Mouse (Mus musculus) naive thymus-derived CD4-positive, alpha-beta T cell, adult 2 months (primary cell): Measurements from ENCODE around the gene Tnpo3.

Experiments used
- DNase-seq: peaks from one replicate; pipeline ENCODE4 v3.0.0-alpha.2; 2011; ENCODE audit warnings: low read depth

Gene Tnpo3

DNA sequence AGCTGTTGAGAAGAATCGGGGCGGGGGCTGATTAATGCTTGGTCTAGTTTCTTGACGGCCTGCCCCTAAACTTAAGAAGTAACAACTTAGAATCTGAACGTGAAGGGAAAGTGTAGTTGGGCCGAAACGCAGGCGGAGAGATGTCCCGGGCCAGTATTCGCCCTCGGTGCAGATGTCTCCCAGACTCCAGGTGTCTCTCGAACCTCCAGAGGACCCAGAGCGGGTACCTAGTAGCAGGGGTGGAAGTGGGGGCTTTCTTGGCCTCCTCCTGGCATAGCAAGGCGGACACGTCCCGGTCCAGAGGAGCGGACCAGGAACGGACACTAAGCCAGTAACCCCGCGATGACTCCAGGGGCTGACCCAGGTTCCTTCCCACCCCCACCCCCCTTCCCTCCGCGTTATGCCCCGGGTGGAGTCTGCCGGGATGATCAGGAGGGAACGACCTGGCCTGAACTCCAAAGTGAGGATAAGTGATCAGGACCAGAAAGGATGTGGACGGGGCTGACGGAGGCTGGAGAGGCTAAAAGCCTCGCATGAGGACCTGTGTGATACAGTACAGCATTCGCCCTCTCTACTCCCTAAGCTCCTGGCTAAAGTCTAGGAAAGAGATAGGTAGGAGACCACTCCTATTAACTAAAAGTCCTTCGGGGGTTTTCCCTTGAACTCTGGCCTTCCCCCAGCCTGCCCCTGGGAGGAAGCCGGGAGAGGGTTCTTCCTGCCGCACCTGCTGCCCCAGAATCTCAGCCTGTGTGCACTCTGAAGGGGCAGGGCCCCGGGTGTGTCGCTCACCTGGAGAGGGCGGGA, 82.1 kb downstream of the Tnpo3 start:
- peak; percentile 45 for DNase-seq

DNA sequence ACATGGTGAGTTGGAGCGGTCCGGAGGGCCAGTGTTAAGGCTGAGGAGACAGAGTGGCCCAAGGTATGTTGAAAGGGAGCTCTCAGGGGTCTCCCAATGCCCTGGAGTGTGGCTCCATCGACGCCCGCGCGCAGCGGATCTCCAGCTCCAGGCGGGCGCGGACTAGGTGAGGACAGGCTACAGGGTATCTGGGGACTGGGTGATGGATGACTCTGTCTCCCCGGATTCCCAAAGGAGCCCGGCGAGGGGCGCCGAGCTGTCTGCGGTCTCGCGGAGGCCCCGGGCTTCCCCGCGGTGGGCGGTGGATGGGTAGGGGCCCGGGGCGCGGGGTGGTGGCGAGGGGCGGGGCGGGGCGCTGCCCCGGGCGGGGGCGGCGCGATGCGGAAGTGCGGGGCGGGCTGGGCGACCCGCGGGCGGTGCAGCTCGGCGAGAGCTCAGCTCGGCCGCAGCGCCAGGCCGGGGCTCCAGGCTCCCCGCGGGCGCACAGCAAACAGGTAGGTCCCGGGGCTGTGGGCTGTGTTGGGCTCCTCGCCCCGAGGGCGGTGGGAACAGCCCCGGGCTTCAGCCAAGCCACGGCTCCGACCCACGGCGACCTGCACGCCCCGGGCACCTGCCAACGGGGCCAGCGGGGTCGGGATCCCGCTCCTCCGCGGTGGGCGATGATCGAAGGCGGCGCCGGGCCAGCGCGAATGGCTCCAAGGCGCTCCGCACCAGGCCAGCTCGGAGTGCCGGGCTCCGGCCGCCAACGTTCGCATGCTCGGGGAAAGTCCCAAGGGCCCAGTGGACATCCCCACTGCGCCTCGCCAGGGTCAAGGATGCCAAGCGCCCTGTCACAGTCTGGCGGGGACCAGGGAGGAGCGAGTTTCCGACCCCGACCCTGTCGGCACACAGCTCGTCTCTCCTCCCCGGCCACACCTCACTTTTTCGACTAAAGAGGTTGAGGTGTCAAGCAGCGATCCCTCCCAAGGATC, 83.1 kb downstream of the Tnpo3 start, which contains the start of gene Irf5:
TSS of gene Irf5 (plus strand) at position 345 of the 971 bp plus-strand sequence.
- DNase-seq, result peak; percentile 52

- peak; percentile 67 for DNase-seq
Measured at GRCm38 (mm10) chr6:29525256-29525655, 84.4 kb downstream of the Tnpo3 start.

GRCm38 (mm10) chr6:29524034-29524489, 85.6 kb downstream of the Tnpo3 start:
- peak; percentile 14 for DNase-seq

DNA sequence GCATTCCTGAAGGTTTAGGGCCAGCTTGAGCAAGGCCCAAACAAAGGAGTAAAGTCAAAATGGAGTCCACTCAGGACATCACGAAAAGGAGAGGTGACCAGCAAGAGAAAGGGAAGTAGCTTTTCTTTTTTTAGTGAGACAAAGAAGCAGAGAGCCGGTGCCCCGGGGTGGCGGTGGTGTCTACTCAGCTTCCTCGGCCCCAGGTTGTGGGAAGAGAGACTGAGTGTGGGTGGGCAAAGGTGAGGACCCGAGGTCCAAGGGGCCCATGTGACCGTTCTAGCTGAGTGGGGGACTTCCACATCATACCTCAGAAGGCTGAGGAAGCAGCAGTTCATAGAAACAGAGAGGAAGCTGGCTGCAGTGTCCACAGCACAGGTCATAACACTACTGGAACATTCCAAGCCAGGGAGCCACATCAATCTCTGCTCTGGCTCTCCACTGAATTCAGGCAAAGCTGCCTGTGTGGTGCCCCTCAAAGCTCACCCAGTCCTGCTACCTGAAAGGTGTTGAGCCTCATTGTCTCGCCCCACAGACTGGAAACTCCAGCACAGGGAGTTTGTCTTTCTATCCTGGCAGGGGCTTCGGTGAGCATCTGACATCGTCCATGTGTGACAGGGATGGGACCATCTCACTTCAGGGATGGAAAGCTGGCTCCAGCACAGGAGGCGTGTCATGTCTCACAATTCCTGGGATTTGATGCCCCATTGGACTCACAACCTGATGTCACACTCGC, 86.2 kb downstream of the Tnpo3 start:
- no peak for DNase-seq

GRCm38 (mm10) chr6:29522626-29523300, 86.9 kb downstream of the Tnpo3 start:
- DNase-seq, result no peak

DNA sequence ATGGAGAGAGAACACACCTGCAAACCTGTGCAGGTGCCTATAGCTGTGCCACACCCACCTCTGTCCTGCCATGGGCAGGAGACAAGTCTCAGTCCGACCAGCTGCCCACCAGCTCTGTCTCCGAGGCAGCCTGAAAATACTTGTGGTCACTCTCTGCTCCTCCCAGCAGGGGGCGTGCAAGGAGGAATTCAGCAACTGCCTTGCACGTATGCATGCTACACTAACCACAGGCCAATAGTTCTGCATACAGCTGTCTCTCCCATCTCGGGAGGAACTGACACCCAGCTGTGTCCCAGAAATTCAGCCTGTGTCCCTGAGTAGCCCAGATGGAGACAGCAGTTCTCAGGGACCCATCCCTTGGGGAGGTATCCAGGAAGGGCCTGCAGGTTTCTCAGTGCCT, 92.5 kb downstream of the Tnpo3 start:
- peak; percentile 78 for DNase-seq

- peak; percentile 59 for DNase-seq
Measured at GRCm38 (mm10) chr6:29513284-29513683, 96.4 kb downstream of the Tnpo3 start.

DNA sequence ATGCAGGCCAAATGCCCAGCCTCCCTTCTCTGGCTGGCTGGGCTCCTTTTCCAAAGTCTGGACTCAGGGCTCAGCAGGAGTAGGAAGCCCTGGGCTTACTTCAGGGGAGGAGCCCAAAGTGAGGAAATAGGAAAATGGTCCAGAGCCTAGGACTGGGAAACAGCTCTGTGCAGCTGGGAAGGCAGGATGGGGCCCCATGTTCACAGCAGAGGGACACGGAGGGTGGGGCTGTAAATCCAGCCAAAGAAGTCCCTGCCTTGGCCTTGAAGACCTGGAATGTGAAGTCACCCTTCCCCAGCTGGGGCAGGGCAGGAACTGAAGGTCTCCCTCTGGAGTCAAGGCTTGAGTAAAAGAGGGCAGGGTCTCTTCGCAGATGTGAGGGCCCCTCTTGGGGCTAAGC, 100.6 kb downstream of the Tnpo3 start:
- DNase-seq, result no peak

- no peak for DNase-seq
Measured at GRCm38 (mm10) chr6:29507447-29508309, 102.0 kb downstream of the Tnpo3 start, which contains the start of gene Kcp. TSS of gene Kcp (minus strand) at chr6:29507952.

- no peak for DNase-seq
Measured at GRCm38 (mm10) chr6:29506834-29507233, 102.9 kb downstream of the Tnpo3 start.

GRCm38 (mm10) chr6:29505493-29505892, 104.2 kb downstream of the Tnpo3 start:
- no peak for DNase-seq

- no peak for DNase-seq
Measured at GRCm38 (mm10) chr6:29501599-29501998, 108.1 kb downstream of the Tnpo3 start.

DNA sequence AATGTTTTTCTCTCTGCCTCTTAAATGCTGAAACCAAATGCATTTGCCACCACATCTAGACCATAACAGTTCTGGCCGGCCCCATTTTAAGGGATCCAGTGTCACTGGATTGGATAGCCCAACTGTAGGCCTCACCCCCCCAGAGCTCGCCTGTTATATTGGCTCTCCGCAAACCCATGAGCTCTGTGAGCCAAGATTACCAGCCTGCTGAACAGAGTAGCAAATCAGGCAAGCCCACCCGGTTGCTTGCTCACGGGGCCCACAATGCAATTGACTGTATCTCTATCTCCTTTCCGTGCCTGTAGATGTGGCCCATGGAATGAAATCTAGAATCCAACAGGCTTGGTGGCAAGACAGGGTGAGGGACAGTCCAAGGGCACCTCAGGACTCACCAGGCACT, 108.9 kb downstream of the Tnpo3 start:
- no peak for DNase-seq

GRCm38 (mm10) chr6:29500177-29500576, 109.5 kb downstream of the Tnpo3 start:
- no peak for DNase-seq

DNA sequence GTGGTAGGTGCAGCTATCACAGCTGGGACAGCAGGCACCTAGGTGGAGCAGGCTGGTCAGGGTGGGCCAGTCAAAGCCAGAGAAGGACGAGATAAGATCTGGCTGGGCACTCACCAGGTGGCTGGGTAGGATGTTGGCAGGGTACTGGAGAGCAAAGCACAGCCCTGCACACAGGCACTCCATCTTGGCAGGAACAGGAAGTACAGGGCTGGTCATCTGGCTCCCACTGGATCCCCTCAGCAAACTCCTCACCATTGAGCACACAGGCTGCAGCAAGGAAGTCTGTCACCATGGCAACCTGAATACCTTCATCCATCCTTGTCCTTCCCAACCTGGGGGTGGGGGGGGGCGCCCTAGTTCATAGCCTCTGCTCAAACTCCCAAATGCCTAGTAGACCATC, 111.9 kb downstream of the Tnpo3 start:
- DNase-seq, result no peak

DNA sequence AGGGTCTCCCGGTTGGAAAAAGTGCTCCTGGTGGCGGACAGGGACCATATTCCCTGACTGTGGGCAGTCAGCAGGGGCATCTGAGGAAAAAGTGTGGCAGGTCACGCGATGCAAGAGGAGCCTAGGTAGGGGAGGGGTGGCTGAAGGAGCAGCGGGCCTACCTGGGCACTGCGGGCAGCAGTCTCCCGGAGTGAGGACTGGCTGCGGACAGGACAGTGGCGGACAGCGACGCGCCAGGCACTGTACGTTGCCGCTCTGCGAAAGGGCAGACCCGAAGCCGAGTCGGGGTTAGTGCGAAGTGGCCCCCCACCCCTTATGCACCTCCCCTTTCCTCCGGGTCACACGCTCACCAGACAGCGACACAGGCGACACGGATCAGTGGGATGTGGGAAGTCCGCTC, 113.4 kb downstream of the Tnpo3 start:
- DNase-seq, result no peak

DNA sequence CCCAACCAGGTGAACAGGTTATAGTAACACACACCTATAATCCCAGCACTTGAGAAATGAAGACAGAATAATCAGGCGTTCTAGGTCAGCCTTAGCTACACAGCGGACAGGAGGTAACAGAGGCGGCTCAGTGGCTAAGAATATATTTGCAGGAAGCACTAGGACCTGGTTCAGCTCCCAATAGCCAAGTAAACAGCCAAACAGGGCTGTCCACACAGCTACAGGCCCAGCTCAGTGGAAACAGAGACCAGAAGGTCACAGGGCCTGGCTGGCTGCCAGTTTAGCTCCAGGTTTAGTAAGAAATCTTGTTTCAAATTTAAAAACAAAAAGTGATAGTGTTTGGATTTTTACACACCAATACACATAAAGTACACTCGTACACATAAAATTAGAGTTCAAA, 115.6 kb downstream of the Tnpo3 start:
- DNase-seq, result no peak
